Mouse (Mus musculus) adrenal gland, adult 2 months (tissue): ENCODE measurements around the gene BC030499. TPM values are rescaled to one million over a fixed set of nuclear protein-coding genes. Genes with fewer than 3 reads are reported as not detected.

ENCODE experiments used
- DNase-seq: peaks from one replicate; pipeline ENCODE4 v3.0.0; 2021
- polyA plus RNA-seq: library from polyadenylated mRNA; depleted of rRNA; stranded (reverse); fragments of >200 nt; gene quantifications from 2 replicates; pipeline ENCODE4 v1.2.3, GENCODE M21; 2012
- total RNA-seq, 2 experiments: library from RNA; stranded (reverse); gene quantifications; 2 replicates each; pipeline ENCODE4 v1.2.3; 2021

BC030499 gene
- total and polyA plus RNA-seq, 3 experiments: 0.07 to 0.61 TPM; not detected in 1

GRCm38 (mm10) chr11:78305272-78305671, 14.6 kb downstream of the BC030499 start:
- peak; percentile 48 for DNase-seq

- DNase-seq: peak; percentile 55
These were observed 20.3 kb downstream of the BC030499 start for GRCm38 (mm10) chr11:78310861-78311511.

- DNase-seq: peak; percentile 52
These were observed 23.0 kb downstream of the BC030499 start for GRCm38 (mm10) chr11:78313662-78314061.

- no peak for DNase-seq
These were observed 27.8 kb downstream of the BC030499 start for GRCm38 (mm10) chr11:78318411-78318810.

- no peak for DNase-seq
These were observed 31.6 kb downstream of the BC030499 start for GRCm38 (mm10) chr11:78322076-78322831.

- peak; percentile 90 for DNase-seq
These were observed 32.2 kb downstream of the BC030499 start, which contains the start of gene Aldoc for GRCm38 (mm10) chr11:78322860-78323259. Aldoc (plus strand) TSS chr11:78322968.

- DNase-seq: no peak
These were observed 33.6 kb downstream of the BC030499 start for GRCm38 (mm10) chr11:78324000-78324785.

GRCm38 (mm10) chr11:78324965-78325364, 34.3 kb downstream of the BC030499 start:
- DNase-seq: no peak

- DNase-seq: no peak
These were observed 36.6 kb downstream of the BC030499 start for GRCm38 (mm10) chr11:78327215-78327614.

- peak; percentile 98 for DNase-seq
These were observed 37.2 kb downstream of the BC030499 start, which contains the start of gene Pigs for GRCm38 (mm10) chr11:78327634-78328511. Pigs (plus strand) TSS chr11:78328415.

GRCm38 (mm10) chr11:78328512-78329056, 37.9 kb downstream of the BC030499 start:
- no peak for DNase-seq

GRCm38 (mm10) chr11:78332676-78333075, 42.0 kb downstream of the BC030499 start:
- DNase-seq: no peak

GRCm38 (mm10) chr11:78333992-78334391, 43.4 kb downstream of the BC030499 start:
- DNase-seq: peak; percentile 49

- DNase-seq: no peak
These were observed 46.4 kb downstream of the BC030499 start for GRCm38 (mm10) chr11:78337040-78337439.

GRCm38 (mm10) chr11:78341702-78342101, 51.1 kb downstream of the BC030499 start:
- DNase-seq: no peak

GRCm38 (mm10) chr11:78343381-78344327, 53.0 kb downstream of the BC030499 start, which contains the start of gene Unc119:
Unc119 (plus strand) TSS chr11:78343482.
- DNase-seq: peak; percentile 92

- no peak for DNase-seq
These were observed 53.8 kb downstream of the BC030499 start for GRCm38 (mm10) chr11:78344328-78344889.

GRCm38 (mm10) chr11:78344890-78345715, 54.5 kb downstream of the BC030499 start:
- peak; percentile 76 for DNase-seq
